Mouse (Mus musculus) embryonic facial prominence, embryonic 14.5 days (tissue): Measurements from ENCODE around the gene Olfr525. TPM values are rescaled to one million over a fixed set of nuclear protein-coding genes. Genes with fewer than 3 reads are reported as not detected.

Experiments
- ATAC-seq: fragments of 200-750 bp; cut with Nextera tagmentation; 2 replicates; pipeline ENCODE4 v1.8.0; 2017; ENCODE audit warnings: low read depth, moderate number of reproducible peaks, moderate TSS enrichment
- DNase-seq: peaks from one replicate; pipeline ENCODE4 v3.0.0-alpha.2; 2015; ENCODE audit warnings: low spot score
- H3K27ac ChIP-seq: fragments of 300-500 bp; sonication (generic); replicated peaks from 2 replicates; pipeline ENCODE4 v1.5.1; 2014; ENCODE audit warnings: low read depth, mild to moderate bottlenecking, low read length, moderate library complexity
- H3K27me3 ChIP-seq: fragments of 300-500 bp; sonication (generic); replicated peaks from 2 replicates; pipeline ENCODE4 v1.6.1; 2014; ENCODE audit warnings: low read length; ENCODE audit not compliant: control insufficient read depth, insufficient read depth
- H3K36me3 ChIP-seq: fragments of 300-500 bp; sonication (generic); 2 replicates; pipeline ENCODE4 v1.6.1; 2014; ENCODE audit warnings: low read length, mixed read lengths; ENCODE audit not compliant: control insufficient read depth, insufficient read depth
- H3K4me1 ChIP-seq: fragments of 300-500 bp; sonication (generic); 2 replicates; pipeline ENCODE4 v1.6.1; 2014; ENCODE audit warnings: antibody characterized with exemption, low read length; ENCODE audit not compliant: control insufficient read depth, insufficient read depth
- H3K4me2 ChIP-seq: fragments of 300-500 bp; sonication (generic); 2 replicates; pipeline ENCODE4 v1.6.1; 2014; ENCODE audit warnings: low read depth, mild to moderate bottlenecking, low read length, moderate library complexity, mixed read lengths
- H3K4me3 ChIP-seq: fragments of 300-500 bp; sonication (generic); 2 replicates; pipeline ENCODE4 v1.5.1; 2014; ENCODE audit warnings: low read depth, mild to moderate bottlenecking, low read length
- H3K9ac ChIP-seq: fragments of 300-500 bp; sonication (generic); 2 replicates; pipeline ENCODE4 v1.6.1; 2014; ENCODE audit warnings: low read depth, mild to moderate bottlenecking, low read length, moderate library complexity, mixed read lengths
- H3K9me3 ChIP-seq: fragments of 300-500 bp; sonication (generic); 2 replicates; pipeline ENCODE4 v1.6.1; 2016; ENCODE audit warnings: low read length; ENCODE audit not compliant: control insufficient read depth
- WGBS: fragments of 180-500 bp; shearing (Covaris S2); extraction: QIAGEN DNeasy Blood & Tissue Kit; methylation state at CpG from one replicate; pipeline ENCODE4 v1.1.7; 2014; 5-methylcytosine and 5-hydroxymethylcytosine counted together
- polyA plus RNA-seq: library from polyadenylated mRNA; unstranded; fragments of >200 nt; fragmentation: Nextera tagmentation; extraction: Ambion mirVana; gene quantifications from 2 replicates; pipeline ENCODE4 v1.2.1, GENCODE M21; 2014

Olfr525 gene
- polyA plus RNA-seq, 1 experiment from 2014 or later, result not detected

DNA sequence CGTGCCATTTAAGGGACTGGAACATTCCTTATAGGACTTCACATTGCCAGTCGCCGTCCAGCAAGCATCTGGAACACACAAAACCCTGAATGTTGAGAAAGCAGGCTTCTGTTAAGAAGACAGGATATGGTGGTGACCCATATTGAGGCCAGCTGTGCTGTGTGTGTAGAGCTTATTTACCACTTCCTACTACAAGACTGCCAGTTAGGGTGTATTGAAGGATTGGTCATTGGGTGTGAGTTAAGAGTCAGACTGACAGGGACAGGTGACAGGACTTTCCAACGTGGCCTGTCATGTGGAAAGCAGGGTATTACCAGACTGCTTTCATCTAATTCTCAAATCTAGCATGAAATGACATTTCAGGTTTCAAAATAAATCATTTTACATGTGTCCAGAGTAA is 53.6 kb downstream of the Olfr525 start:
- no peak overlapping the region for H3K27ac ChIP-seq
- H3K36me3 ChIP-seq, result no peaks in the 10 kb centered on the region
- ATAC-seq (no peak), DNase-seq (no peak)
- no peak overlapping the region for H3K4me3 ChIP-seq
- no peaks in the 10 kb centered on the region for H3K27me3 ChIP-seq
- no peak overlapping the region for H3K4me2 ChIP-seq
- no peaks in the 10 kb centered on the region for H3K9me3 ChIP-seq
- H3K4me1 ChIP-seq, result no peaks in the 10 kb centered on the region
- WGBS, result 68% methylated on average over 4 of the region's 4 CpGs
- H3K9ac ChIP-seq, result no peak overlapping the region

DNA sequence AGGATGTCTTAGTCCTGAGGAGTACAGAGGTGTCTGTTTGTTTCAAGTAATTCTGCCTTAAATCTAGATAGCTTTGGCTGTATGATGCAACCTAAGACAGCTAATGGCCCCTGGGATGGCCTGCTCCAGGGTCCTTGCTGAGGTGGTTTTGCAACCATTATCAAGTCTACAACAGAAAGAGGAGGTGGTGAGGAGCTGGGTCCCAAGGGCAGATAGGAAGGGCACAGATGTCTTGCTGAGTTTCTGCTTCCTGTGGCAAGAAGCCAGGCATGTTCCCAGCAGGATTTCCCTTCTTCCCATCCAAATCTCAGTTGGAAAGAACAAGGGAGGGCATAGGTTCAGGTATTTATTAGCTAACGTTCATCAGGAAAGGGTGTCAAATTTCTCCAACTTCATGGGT is 55.6 kb downstream of the Olfr525 start, which contains the start of gene Olfr530:
Gene Olfr530 (minus strand): TSS at position 101 of the 400 bp plus-strand sequence.
- no peak within 1 kb of the TSS for H3K4me3 ChIP-seq
- no peak within 1 kb of the TSS for H3K9ac ChIP-seq
- no peak within 1 kb of the TSS for H3K27ac ChIP-seq
- H3K27me3 ChIP-seq, result no peaks in the 10 kb centered on the region
- no peaks in the 10 kb centered on the region for H3K4me1 ChIP-seq
- no peaks in the 10 kb centered on the region for H3K9me3 ChIP-seq
- no peaks in the 10 kb centered on the region for H3K36me3 ChIP-seq
- 22% methylated on average over 1 of the region's 1 CpGs for WGBS
- no peak for ATAC-seq
- H3K4me2 ChIP-seq, result no peak within 1 kb of the TSS
- DNase-seq, result no peak

DNA sequence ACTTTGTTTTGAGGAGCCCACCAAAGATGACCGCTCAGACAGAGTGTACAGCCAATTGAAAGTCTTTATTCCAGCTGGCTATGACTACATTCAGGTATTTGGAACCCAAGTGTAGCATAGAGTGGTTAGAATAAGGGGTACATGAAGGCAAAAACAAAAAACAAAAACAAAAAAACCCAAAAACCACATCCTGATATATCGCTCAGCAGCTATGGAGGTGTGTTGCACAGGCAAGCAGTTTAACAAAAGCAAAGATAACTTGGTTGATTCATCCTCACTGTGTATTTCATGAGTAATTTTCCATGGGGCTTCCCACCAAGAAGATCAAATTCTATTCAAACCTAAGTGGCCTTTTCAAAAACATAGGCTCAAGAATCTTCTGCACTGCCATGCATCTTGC is 56.3 kb downstream of the Olfr525 start:
- Histone ChIP-seq H3K36me3 (no peaks in the 10 kb centered on the region), H3K9me3 (no peaks in the 10 kb centered on the region), H3K9ac (no peak overlapping the region), H3K27ac (no peak overlapping the region), H3K27me3 (no peaks in the 10 kb centered on the region), H3K4me2 (no peak overlapping the region), H3K4me1 (no peaks in the 10 kb centered on the region), H3K4me3 (no peak overlapping the region)
- DNase-seq, result no peak
- WGBS, result 95% methylated on average over 2 of the region's 2 CpGs
- ATAC-seq, result no peak

Other genes with a start within 250 kb of the Olfr525 start
- 3.4 and 3.6 TPM in 2 replicates for gene Caly, start 238.3 kb upstream of the Olfr525 start, polyA plus RNA-seq
- gene Prap1, start 227.5 kb upstream of the Olfr525 start, polyA plus RNA-seq, result 0.60 TPM in 1 of 2 replicates, not detected in the other
- 26.0 and 29.4 TPM in 2 replicates for gene Fuom, start 218.4 kb upstream of the Olfr525 start, polyA plus RNA-seq
- 16.7 and 17.8 TPM in 2 replicates for gene Paox, start 205.1 kb upstream of the Olfr525 start, polyA plus RNA-seq
- gene Echs1, start 204.4 kb upstream of the Olfr525 start, polyA plus RNA-seq, result 136 and 146 TPM in 2 replicates
- 25.0 and 25.4 TPM in 2 replicates for gene Mtg1, start 183.3 kb upstream of the Olfr525 start, polyA plus RNA-seq
- gene Sprn, start 166.0 kb upstream of the Olfr525 start, polyA plus RNA-seq, result 1.6 and 2.5 TPM in 2 replicates
- gene Olfr522, start 156.1 kb upstream of the Olfr525 start, polyA plus RNA-seq, result not detected in 2 replicates
- 0.20 and 0.22 TPM in 2 replicates for gene Olfr523, start 147.6 kb upstream of the Olfr525 start, polyA plus RNA-seq
- gene Olfr524, start 114.9 kb upstream of the Olfr525 start, polyA plus RNA-seq, result 0.25 TPM in 1 of 2 replicates, not detected in the other
- 0.06 TPM in 1 of 2 replicates, not detected in the other for gene Cd163l1, start 102.6 kb upstream of the Olfr525 start, polyA plus RNA-seq
- gene 5830411N06Rik, start 73.6 kb upstream of the Olfr525 start, polyA plus RNA-seq, result not detected in 2 replicates
- not detected in 2 replicates for gene Olfr527, start 13.2 kb downstream of the Olfr525 start, polyA plus RNA-seq
- not detected in 2 replicates for gene Olfr60, start 40.8 kb downstream of the Olfr525 start, polyA plus RNA-seq
- not detected in 2 replicates for gene Olfr530, start 55.5 kb downstream of the Olfr525 start, polyA plus RNA-seq
- not detected in 2 replicates for gene Olfr531, start 82.1 kb downstream of the Olfr525 start, polyA plus RNA-seq
- not detected in 2 replicates for gene Olfr532, start 100.8 kb downstream of the Olfr525 start, polyA plus RNA-seq
- gene Olfr533, start 142.5 kb downstream of the Olfr525 start, polyA plus RNA-seq, result 0.25 TPM in 1 of 2 replicates, not detected in the other
- not detected in 2 replicates for gene Olfr535, start 163.4 kb downstream of the Olfr525 start, polyA plus RNA-seq
- 0.04 and 0.22 TPM in 2 replicates for gene Olfr536, start 186.5 kb downstream of the Olfr525 start, polyA plus RNA-seq
- gene Olfr538, start 247.0 kb downstream of the Olfr525 start, polyA plus RNA-seq, result not detected in 2 replicates